Comparison of ENCODE assay signal across 8 mouse cellular contexts in the genomic region with DNA sequence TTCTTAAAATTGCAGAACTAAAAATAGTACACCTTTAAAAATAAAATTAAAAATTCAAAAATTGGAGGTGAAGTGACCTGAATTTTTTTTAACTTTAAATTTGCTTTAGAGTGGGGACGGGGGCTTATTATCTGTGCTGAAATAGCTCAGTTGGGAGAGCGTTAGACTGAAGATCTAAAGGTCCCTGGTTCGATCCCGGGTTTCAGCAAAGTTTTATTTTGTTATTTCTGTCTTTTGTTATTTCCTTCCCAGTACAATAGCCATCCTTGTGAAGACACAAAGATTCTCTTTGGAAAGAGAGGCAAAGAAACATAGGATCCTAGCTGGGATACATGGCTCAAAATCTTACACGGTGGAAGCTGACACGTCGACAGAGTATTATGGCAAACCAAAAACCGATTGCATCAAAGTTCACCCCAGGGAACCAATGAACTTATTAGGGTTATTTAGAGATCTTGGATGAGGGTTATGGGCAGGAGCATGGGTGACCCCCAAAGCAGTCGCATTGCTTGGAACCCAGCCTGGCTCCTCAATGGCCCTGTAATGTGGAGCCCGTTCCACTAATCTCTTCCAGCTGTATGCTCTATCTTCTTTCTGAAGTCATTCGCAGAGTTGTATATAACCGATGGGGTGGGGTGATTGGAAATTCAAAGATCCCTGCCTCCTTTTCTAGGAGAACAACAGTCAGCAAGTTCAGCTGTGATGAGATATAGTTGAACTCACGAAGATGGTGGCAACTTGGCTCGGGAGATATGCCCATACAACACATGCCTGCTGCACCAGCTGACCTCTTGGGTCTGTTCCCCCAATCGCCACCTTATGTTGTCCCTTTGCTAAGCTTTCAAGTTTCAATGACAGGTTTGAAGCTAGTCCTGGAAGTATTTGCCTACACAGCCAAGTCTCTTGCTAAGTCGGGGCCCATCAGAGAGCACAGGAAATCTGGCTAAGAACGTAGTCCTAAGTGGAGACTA. TPM values are rescaled to one million over a fixed set of nuclear protein-coding genes. Genes with fewer than 3 reads are reported as not detected.
DNase-seq lines count a peak whose midpoint lies in the region; ATAC-seq and TF ChIP-seq lines count a peak whose summit lies in the region.

No protein-coding gene starts in this region.

- H3K27me3 ChIP-seq in forebrain, embryonic 10.5 days (ENCODE audit: poor library complexity, severe bottlenecking), result no peaks in the 10 kb centered on the region
- no peaks in the 10 kb centered on the region for H3K27me3 ChIP-seq in forebrain, embryonic 11.5 days (ENCODE audit: control insufficient read depth, insufficient read depth, low read length)
- no peaks in the 10 kb centered on the region for H3K27me3 ChIP-seq in forebrain, postnatal 0 days (ENCODE audit: insufficient read depth, low read length)
- no peaks in the 10 kb centered on the region for H3K27me3 ChIP-seq in midbrain, embryonic 12.5 days

- no peak for ATAC-seq in forebrain, embryonic 11.5 days (replicated peaks; ENCODE audit: low FRiP score)
- ATAC-seq in forebrain, postnatal 0 days, result no peak
- ATAC-seq in midbrain, embryonic 12.5 days (ENCODE audit: low FRiP score, low read depth), result no peak

- WGBS in forebrain, embryonic 10.5 days, result 15% methylated on average over 17 of the region's 17 CpGs
- 19% methylated on average over 17 of the region's 17 CpGs for WGBS in forebrain, embryonic 11.5 days
- WGBS in forebrain, postnatal 0 days, result 22% methylated on average over 17 of the region's 17 CpGs
- 22% methylated on average over 17 of the region's 17 CpGs for WGBS in midbrain, embryonic 12.5 days

- peaks cover 33% of the 10 kb centered on the region for H3K4me1 ChIP-seq in forebrain, embryonic 10.5 days
- no peaks in the 10 kb centered on the region for H3K4me1 ChIP-seq in forebrain, embryonic 11.5 days (replicated peaks; ENCODE audit: control insufficient read depth, insufficient read depth, low read length)
- H3K4me1 ChIP-seq in forebrain, postnatal 0 days (ENCODE audit: insufficient read depth), result peaks cover 21% of the 10 kb centered on the region
- peaks cover 10% of the 10 kb centered on the region for H3K4me1 ChIP-seq in midbrain, embryonic 12.5 days

- H3K4me2 ChIP-seq in forebrain, embryonic 11.5 days (ENCODE audit: low read depth, low read length, severe bottlenecking), result no peak overlapping the region
- peak overlapping the region; percentile 78 for H3K4me2 ChIP-seq in forebrain, postnatal 0 days (ENCODE audit: low read depth)
- no peak overlapping the region for H3K4me2 ChIP-seq in midbrain, embryonic 12.5 days (replicated peaks)

- TF ChIP-seq CTCF in forebrain, postnatal 0 days (IDR thresholded peaks at IDR 0.05; ENCODE audit: low read depth), result no peak

- peak overlapping the region; percentile 68 for H3K4me3 ChIP-seq in forebrain, embryonic 10.5 days
- no peak overlapping the region for H3K4me3 ChIP-seq in forebrain, embryonic 11.5 days (ENCODE audit: low read depth, low read length)
- no peak overlapping the region for H3K4me3 ChIP-seq in forebrain, postnatal 0 days (ENCODE audit: low read depth, low read length)
- H3K4me3 ChIP-seq in midbrain, embryonic 12.5 days, result 0 out of 2 replicates have a peak overlapping the region, but pooled peaks have one; percentile 5

- H3K9ac ChIP-seq in forebrain, embryonic 11.5 days (ENCODE audit: low read length), result no peak overlapping the region
- no peak overlapping the region for H3K9ac ChIP-seq in forebrain, postnatal 0 days
- no peak overlapping the region for H3K9ac ChIP-seq in midbrain, embryonic 12.5 days (replicated peaks)

- no peaks in the 10 kb centered on the region for H3K9me3 ChIP-seq in forebrain, embryonic 10.5 days
- no peaks in the 10 kb centered on the region for H3K9me3 ChIP-seq in forebrain, embryonic 11.5 days (ENCODE audit: control insufficient read depth, low read length)
- H3K9me3 ChIP-seq in forebrain, postnatal 0 days (ENCODE audit: low read length), result no peaks in the 10 kb centered on the region
- no peaks in the 10 kb centered on the region for H3K9me3 ChIP-seq in midbrain, embryonic 12.5 days

- no peak for DNase-seq in forebrain, embryonic 10.5 days (ENCODE audit: extremely low spot score, low spot score)
- DNase-seq in forebrain, embryonic 11.5 days (ENCODE audit: low spot score), result no peak
- peak; percentile 59 for DNase-seq in ES-CJ7 (ENCODE audit: low read depth, low spot score)
- DNase-seq in forebrain, postnatal 0 days, result no peak
- no peak for DNase-seq in gastrocnemius, postnatal 25 days
- no peak for DNase-seq in thymus, postnatal 14 days
- DNase-seq in thymus, postnatal 10 days (ENCODE audit: low spot score in 2 of 2), result no peak

- no peaks in the 10 kb centered on the region for H3K36me3 ChIP-seq in forebrain, embryonic 10.5 days (replicated peaks)
- no peaks in the 10 kb centered on the region for H3K36me3 ChIP-seq in forebrain, embryonic 11.5 days (ENCODE audit: control insufficient read depth, insufficient read depth, low read length)
- H3K36me3 ChIP-seq in forebrain, postnatal 0 days (ENCODE audit: insufficient read depth), result no peaks in the 10 kb centered on the region
- no peaks in the 10 kb centered on the region for H3K36me3 ChIP-seq in midbrain, embryonic 12.5 days

- H3K27ac ChIP-seq in forebrain, embryonic 10.5 days, result no peak overlapping the region
- no peak overlapping the region for H3K27ac ChIP-seq in forebrain, embryonic 11.5 days (ENCODE audit: low read depth, low read length)
- H3K27ac ChIP-seq in forebrain, postnatal 0 days (ENCODE audit: low read depth, low read length), result peak overlapping the region; percentile 42; the same call in 1 of the 2 replicates
- H3K27ac ChIP-seq in midbrain, embryonic 12.5 days (replicated peaks), result no peak overlapping the region

RNA-seq across cellular contexts. Expression of a gene that starts 32.4 kb away (rescaled TPM):
- polyA plus RNA-seq in forebrain, embryonic 10.5 days (2016; fragmentation: Nextera tagmentation; extraction: Ambion mirVana), result 0.04 TPM in 2 replicates
- polyA plus RNA-seq in forebrain, embryonic 11.5 days (2014; fragmentation: Nextera tagmentation; extraction: Ambion mirVana), result not detected in 2 replicates
- total RNA-seq in forebrain, postnatal 0 days (2014; rRNA removed), result not detected in 2 replicates
- polyA plus RNA-seq in forebrain, postnatal 0 days (2015; fragmentation: Nextera tagmentation; extraction: Ambion mirVana), result not detected in 2 replicates
- polyA plus RNA-seq in midbrain, embryonic 12.5 days (2016; fragmentation: Nextera tagmentation; extraction: Ambion mirVana), result 0.04 TPM in 1 of 2 replicates, not detected in the other
- total RNA-seq in gastrocnemius, postnatal 25 days (2021), result not detected

RNA-seq across cellular contexts. Expression of a gene that starts 43.0 kb away (rescaled TPM):
- polyA plus RNA-seq in forebrain, embryonic 10.5 days (2016; fragmentation: Nextera tagmentation; extraction: Ambion mirVana), result 3.2 and 3.3 TPM in 2 replicates
- polyA plus RNA-seq in forebrain, embryonic 11.5 days (2014; fragmentation: Nextera tagmentation; extraction: Ambion mirVana), result 6.1 and 6.6 TPM in 2 replicates
- total RNA-seq in forebrain, postnatal 0 days (2014; rRNA removed), result 27.3 and 30.3 TPM in 2 replicates
- polyA plus RNA-seq in forebrain, postnatal 0 days (2015; fragmentation: Nextera tagmentation; extraction: Ambion mirVana), result 2.3 and 3.1 TPM in 2 replicates
- polyA plus RNA-seq in midbrain, embryonic 12.5 days (2016; fragmentation: Nextera tagmentation; extraction: Ambion mirVana), result 4.7 and 5.0 TPM in 2 replicates
- total RNA-seq in gastrocnemius, postnatal 25 days (2021), result 10 to 100 TPM; 56.9 to 63.4 TPM

RNA-seq across cellular contexts. Expression of a gene that starts 53.8 kb away (rescaled TPM):
- not detected in 2 replicates for polyA plus RNA-seq in forebrain, embryonic 10.5 days (2016; fragmentation: Nextera tagmentation; extraction: Ambion mirVana)
- polyA plus RNA-seq in forebrain, embryonic 11.5 days (2014; fragmentation: Nextera tagmentation; extraction: Ambion mirVana), result not detected in 2 replicates
- total RNA-seq in forebrain, postnatal 0 days (2014; rRNA removed), result not detected in 2 replicates
- polyA plus RNA-seq in forebrain, postnatal 0 days (2015; fragmentation: Nextera tagmentation; extraction: Ambion mirVana), result not detected in 2 replicates
- not detected in 2 replicates for polyA plus RNA-seq in midbrain, embryonic 12.5 days (2016; fragmentation: Nextera tagmentation; extraction: Ambion mirVana)
- total RNA-seq in gastrocnemius, postnatal 25 days (2021), result not detected

Comparison
In these comparisons a context has a peak if more than half of its experiments do, and no peak if none do; other contexts are left out.
1. H3K4me3 ChIP-seq: peak in forebrain, embryonic 10.5 days (single experiment) and midbrain, embryonic 12.5 days (single experiment); none in forebrain, embryonic 11.5 days (single experiment) and forebrain, postnatal 0 days (single experiment).